Mouse (Mus musculus) testis, adult 2 months (tissue): Measurements from ENCODE around the gene Tmem114.

Experiments
- CTCF ChIP-seq: fragments of 200-500 bp; IDR thresholded peaks from 2 replicates; pipeline ENCODE4 v1.5.1; 2012; ENCODE audit warnings: low read depth, mild to moderate bottlenecking, inconsistent platforms, low read length, moderate library complexity; ENCODE audit not compliant: control insufficient read depth, insufficient read depth, insufficient replicate concordance
- POLR2A ChIP-seq: fragments of 200-500 bp; IDR thresholded peaks from 2 replicates; pipeline ENCODE4 v1.6.1; 2012; ENCODE audit warnings: low read depth, mild to moderate bottlenecking, inconsistent platforms, low read length, moderate library complexity; ENCODE audit not compliant: control insufficient read depth

DNA sequence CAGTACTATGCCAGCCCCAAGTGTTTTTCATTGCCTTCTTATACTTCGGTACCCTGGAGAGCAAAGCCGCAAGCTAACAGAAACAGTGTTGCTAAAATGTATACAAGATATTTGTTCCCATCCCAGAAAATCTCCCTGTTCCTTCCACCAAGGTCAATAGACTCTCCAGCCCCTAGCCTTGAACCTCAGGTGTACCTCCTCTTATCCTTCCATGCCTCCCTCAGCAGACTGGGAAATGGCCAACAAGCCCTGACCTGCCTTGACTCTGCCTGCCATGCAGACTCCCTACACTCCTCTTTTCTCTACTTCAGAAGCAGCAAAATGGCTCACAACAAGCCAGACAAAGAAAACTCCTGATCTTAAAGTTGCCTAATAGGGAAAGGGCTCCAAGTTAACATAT, 28.4 kb upstream of the Tmem114 start:
- TF ChIP-seq CTCF, result no peak
- TF ChIP-seq POLR2A, result no peak
